Mouse (Mus musculus) liver, postnatal 0 days (tissue): ENCODE data around the gene Gata2.

ENCODE experiments used
- CTCF ChIP-seq: sonication (generic); IDR thresholded peaks from 2 replicates; pipeline ENCODE4 v1.5.1; 2016; ENCODE audit warnings: antibody characterized with exemption, low read depth
- EP300 ChIP-seq: IDR thresholded peaks from 2 replicates; pipeline ENCODE4 v1.6.1; 2016; ENCODE audit warnings: antibody characterized with exemption, low read depth, mild to moderate bottlenecking

GRCm38 (mm10) chr6:88196054-88196732 is 2.5 kb downstream of the Gata2 start:
- TF ChIP-seq EP300 (no peak), CTCF (no peak)
